Mouse (Mus musculus) heart, embryonic 15.5 days (tissue): ENCODE data around the gene Fam216b. TPM values are rescaled to one million over a fixed set of nuclear protein-coding genes. Genes with fewer than 3 reads are reported as not detected.

Source experiments
- ATAC-seq: fragments of 200-750 bp; cut with Nextera tagmentation; replicated peaks from 2 replicates; pipeline ENCODE4 v1.8.0; 2017; ENCODE audit warnings: low read depth, moderate TSS enrichment; ENCODE audit not compliant: insufficient number of reproducible peaks, insufficient read depth, low FRiP score
- H3K27ac ChIP-seq: fragments of 300-500 bp; sonication (generic); 2 replicates; pipeline ENCODE4 v1.5.1; 2015; ENCODE audit warnings: mild to moderate bottlenecking, inconsistent platforms
- H3K27me3 ChIP-seq: fragments of 300-500 bp; sonication (generic); 2 replicates; pipeline ENCODE4 v1.6.1; 2015; ENCODE audit warnings: inconsistent platforms
- H3K36me3 ChIP-seq: fragments of 300-500 bp; sonication (generic); 2 replicates; pipeline ENCODE4 v1.6.1; 2015; ENCODE audit warnings: mild to moderate bottlenecking, inconsistent platforms
- H3K4me1 ChIP-seq: fragments of 300-500 bp; sonication (generic); replicated peaks from 2 replicates; pipeline ENCODE4 v1.6.1; 2015; ENCODE audit warnings: inconsistent platforms
- H3K4me2 ChIP-seq: fragments of 300-500 bp; sonication (generic); 2 replicates; pipeline ENCODE4 v1.6.1; 2015; ENCODE audit warnings: inconsistent platforms, mild to moderate bottlenecking, moderate library complexity
- H3K4me3 ChIP-seq: fragments of 300-500 bp; sonication (generic); 2 replicates; pipeline ENCODE4 v1.5.1; 2015; ENCODE audit warnings: mild to moderate bottlenecking, inconsistent platforms
- H3K9ac ChIP-seq: fragments of 300-500 bp; sonication (generic); 2 replicates; pipeline ENCODE4 v1.6.1; 2015; ENCODE audit warnings: mild to moderate bottlenecking, inconsistent platforms
- H3K9me3 ChIP-seq: fragments of 300-500 bp; sonication (generic); replicated peaks from 2 replicates; pipeline ENCODE4 v1.6.1; 2016; ENCODE audit warnings: inconsistent platforms
- WGBS: fragments of 180-500 bp; shearing (Covaris S2); methylation state at CpG from one replicate; pipeline ENCODE4 v1.1.7; 2015; ENCODE audit warnings: mixed read lengths; 5-methylcytosine and 5-hydroxymethylcytosine counted together
- polyA plus RNA-seq: library from polyadenylated mRNA; unstranded; fragments of >200 nt; fragmentation: Nextera tagmentation; extraction: Ambion mirVana; gene quantifications from 2 replicates; pipeline ENCODE4 v1.2.1, GENCODE M21; 2015

The Fam216b gene
- 0.13 TPM in 2 replicates for polyA plus RNA-seq

DNA sequence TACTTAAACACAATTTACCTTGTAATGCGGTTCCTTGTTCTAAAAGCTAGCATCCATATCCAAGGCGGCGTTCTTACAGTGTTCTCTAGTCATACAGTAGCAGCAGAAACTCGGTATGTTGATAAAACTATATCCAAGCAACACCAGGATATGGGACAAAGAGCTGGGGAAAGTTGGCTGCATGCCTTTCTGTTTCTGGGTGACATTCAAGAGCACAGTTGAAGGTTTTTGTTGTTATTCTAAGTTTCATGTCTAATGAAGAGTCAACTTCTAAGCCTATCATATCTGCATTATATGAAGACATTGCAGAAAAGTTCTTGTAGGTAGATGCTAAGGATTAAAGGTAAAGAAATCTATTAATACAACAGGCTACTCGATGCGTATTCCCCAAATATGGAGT, at the start of gene Fam216b:
TSS of gene Fam216b (minus strand) at position 101 of the 400 bp plus-strand sequence.
- Histone ChIP-seq H3K4me2 (no peak within 1 kb of the TSS), H3K36me3 (no peaks in the 10 kb centered on the region), H3K9me3 (no peaks in the 10 kb centered on the region), H3K27me3 (no peaks in the 10 kb centered on the region), H3K27ac (no peak within 1 kb of the TSS), H3K9ac (no peak within 1 kb of the TSS), H3K4me3 (no peak within 1 kb of the TSS), H3K4me1 (peaks cover 4% of the 10 kb centered on the region; the same call in 1 of the 2 replicates)
- no peak for ATAC-seq
- WGBS, result 69% methylated on average over 6 of the region's 6 CpGs

DNA sequence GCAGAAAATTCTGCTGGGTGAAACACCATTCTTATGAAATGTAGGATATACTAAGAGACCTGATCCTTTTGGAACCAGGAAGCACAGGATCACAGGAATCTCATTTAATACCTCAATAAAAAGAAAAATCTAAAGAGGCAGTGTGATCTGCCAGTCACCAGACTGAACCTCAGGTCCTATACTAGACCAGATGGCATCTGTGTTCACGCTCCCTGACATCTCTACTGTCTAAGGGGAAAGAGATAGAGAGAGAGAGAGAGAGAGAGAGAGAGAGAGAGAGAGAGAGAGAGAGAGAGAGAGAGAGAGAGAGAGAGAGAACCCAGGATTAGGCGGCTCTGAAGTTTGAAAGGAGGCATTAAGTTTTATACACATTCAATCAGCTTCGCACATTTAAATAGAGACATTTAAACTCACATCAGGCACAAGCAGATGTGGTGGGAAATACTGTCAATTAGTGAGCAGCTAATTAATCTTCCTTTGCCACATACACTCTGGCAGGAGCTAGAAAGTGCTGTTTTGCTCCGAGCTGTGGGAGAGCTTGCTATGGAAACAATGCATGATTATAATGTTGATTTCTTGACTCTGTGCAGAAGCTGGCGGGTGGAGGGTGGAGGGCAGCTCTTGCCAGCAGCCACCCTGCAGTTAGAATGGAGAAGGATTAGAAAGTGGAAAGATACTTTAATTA, 43.7 kb upstream of the Fam216b start:
- Histone ChIP-seq H3K36me3 (no peaks in the 10 kb centered on the region), H3K4me3 (no peak overlapping the region), H3K9ac (no peak overlapping the region), H3K4me1 (no peaks in the 10 kb centered on the region), H3K9me3 (peaks cover 4% of the 10 kb centered on the region; the same call in 1 of the 2 replicates), H3K27me3 (no peaks in the 10 kb centered on the region), H3K27ac (no peak overlapping the region), H3K4me2 (no peak overlapping the region)
- 56% methylated on average over 5 of the region's 5 CpGs for WGBS
- ATAC-seq, result no peak

DNA sequence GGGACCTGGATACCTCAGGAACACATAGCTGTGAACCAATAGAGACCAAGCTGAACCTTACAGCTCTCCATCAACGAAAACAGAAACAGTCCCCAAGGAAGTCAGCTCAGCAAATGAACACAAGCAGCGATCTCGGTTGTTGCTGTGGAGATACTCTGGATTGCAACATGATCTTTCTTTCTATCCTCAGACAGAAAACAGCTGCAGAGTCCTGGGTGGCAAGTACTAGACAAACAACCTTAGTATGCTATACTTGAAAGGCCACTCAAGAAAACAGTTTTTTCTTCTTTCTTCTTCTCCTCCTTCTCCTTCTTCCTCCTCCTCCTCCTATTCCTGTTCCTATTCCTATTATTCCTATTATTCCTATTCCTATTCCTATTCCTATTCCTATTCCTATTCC, 37.9 kb upstream of the Fam216b start:
- Histone ChIP-seq H3K27ac (no peak overlapping the region), H3K4me2 (no peak overlapping the region), H3K27me3 (no peaks in the 10 kb centered on the region), H3K4me1 (no peaks in the 10 kb centered on the region), H3K9me3 (no peaks in the 10 kb centered on the region), H3K36me3 (no peaks in the 10 kb centered on the region), H3K9ac (no peak overlapping the region), H3K4me3 (no peak overlapping the region)
- ATAC-seq, result no peak
- 53% methylated on average over 3 of the region's 3 CpGs for WGBS

DNA sequence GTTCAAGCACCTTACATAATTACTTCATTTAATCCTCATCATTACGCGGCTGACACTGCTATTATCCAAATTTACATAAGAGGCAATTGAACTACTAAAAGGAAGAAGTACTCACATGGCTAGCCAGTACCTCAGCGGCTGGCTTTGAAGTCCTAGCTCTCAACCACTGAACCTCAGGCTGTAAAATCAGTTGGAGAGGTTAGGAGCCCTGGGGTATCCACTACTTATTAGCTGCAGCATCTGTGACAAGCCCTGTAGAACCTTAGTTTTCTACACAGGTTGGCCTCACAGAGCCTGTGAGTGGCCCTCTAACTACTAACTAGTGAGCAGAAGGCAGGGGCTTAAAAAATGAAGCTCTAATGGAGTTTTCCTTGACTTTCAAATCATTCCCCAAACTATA, 31.5 kb upstream of the Fam216b start:
- Histone ChIP-seq H3K27me3 (no peaks in the 10 kb centered on the region), H3K4me1 (peaks cover 15% of the 10 kb centered on the region), H3K9me3 (no peaks in the 10 kb centered on the region), H3K4me3 (no peak overlapping the region), H3K9ac (no peak overlapping the region), H3K27ac (no peak overlapping the region), H3K4me2 (no peak overlapping the region), H3K36me3 (no peaks in the 10 kb centered on the region)
- ATAC-seq, result no peak
- 60% methylated on average over 3 of the region's 3 CpGs for WGBS

DNA sequence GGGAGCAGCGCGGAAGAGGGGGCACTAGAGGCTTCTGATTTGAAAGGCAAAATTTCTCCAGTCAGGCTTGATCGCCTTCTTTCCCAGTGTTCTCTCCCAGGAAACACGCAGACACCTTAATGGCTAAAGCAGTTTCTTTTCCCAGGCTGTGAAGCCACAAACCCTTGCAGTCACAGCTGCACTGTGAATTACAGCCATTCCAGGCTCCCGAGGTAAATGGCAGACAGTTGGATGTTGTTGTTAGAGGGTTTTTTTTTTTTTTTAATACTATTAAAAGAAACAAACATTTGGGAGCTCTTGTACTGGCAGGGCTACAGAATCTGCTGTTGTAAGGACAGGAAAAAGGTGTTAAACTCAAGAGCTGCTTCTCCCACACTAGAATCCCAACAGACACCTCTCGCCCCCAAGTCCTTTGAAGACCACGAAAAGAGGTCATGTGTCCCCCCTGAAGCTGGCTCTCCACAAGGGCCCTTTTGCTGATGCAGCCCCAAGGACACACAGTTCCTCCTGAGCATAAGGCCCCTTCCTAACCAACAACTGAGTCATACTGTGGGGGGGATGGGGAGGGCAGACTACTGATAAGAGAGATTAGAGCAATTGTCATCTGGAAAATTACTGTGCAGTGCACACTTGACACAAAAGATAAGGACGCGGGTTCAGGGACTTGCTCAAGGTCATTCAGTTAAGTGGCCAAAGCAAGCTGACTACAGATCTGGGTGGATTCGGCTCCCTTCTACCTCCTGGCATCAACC, 30.8 kb upstream of the Fam216b start:
- WGBS, result 46% methylated on average over 10 of the region's 10 CpGs
- H3K9me3 ChIP-seq, result no peaks in the 10 kb centered on the region
- no peak overlapping the region for H3K4me2 ChIP-seq
- no peaks in the 10 kb centered on the region for H3K27me3 ChIP-seq
- no peak overlapping the region for H3K27ac ChIP-seq
- ATAC-seq, result no peak
- H3K9ac ChIP-seq, result no peak overlapping the region
- no peaks in the 10 kb centered on the region for H3K36me3 ChIP-seq
- no peak overlapping the region for H3K4me3 ChIP-seq
- H3K4me1 ChIP-seq, result peaks cover 15% of the 10 kb centered on the region

DNA sequence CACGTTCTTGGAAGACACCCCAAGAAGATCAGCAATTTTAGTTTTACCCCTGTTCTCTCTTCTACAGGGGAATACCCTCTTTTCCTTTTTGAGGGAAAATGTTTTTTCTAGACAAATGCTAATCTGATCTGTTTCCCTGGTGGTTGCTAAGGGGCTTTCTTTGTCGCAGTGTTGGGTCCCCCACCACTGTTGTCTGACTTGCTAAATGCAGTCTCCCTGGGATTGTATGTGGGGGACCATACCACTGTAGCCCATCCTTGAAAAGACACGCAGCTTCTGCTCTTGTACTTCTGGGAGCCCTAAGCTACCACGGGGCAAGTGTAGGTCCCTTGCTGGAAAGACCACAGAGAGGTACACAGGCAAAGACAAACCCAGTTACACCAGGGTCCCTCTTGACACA, 28.9 kb upstream of the Fam216b start:
- Histone ChIP-seq H3K36me3 (no peaks in the 10 kb centered on the region), H3K4me3 (no peak overlapping the region), H3K27ac (no peak overlapping the region), H3K4me2 (no peak overlapping the region), H3K9ac (no peak overlapping the region), H3K9me3 (no peaks in the 10 kb centered on the region), H3K27me3 (no peaks in the 10 kb centered on the region), H3K4me1 (peaks cover 15% of the 10 kb centered on the region)
- ATAC-seq, result no peak
- WGBS, result 86% methylated on average over 4 of the region's 4 CpGs

DNA sequence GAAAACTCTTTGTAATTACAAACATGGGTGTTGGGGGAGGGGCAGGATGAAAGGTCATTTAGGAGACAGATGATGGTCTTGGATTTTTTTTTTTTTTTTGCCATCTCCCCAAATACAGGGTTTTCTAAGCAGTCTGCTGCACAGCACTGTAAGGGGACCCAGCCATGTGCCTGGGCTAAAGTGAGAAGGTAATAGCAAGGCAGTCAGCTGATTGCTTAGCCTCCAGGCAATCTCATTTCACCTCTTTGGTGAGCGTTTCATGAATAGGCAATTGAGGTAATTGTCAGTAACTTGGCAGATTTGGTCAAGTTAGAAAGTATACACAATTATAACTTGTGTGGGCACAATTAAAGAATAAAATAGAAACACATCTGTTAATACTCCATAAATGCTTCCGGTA, 28.5 kb upstream of the Fam216b start:
- Histone ChIP-seq H3K27ac (no peak overlapping the region), H3K4me3 (no peak overlapping the region), H3K27me3 (no peaks in the 10 kb centered on the region), H3K9ac (no peak overlapping the region), H3K36me3 (no peaks in the 10 kb centered on the region), H3K4me1 (peaks cover 15% of the 10 kb centered on the region), H3K4me2 (no peak overlapping the region), H3K9me3 (no peaks in the 10 kb centered on the region)
- ATAC-seq, result no peak
- 76% methylated on average over 2 of the region's 2 CpGs for WGBS

DNA sequence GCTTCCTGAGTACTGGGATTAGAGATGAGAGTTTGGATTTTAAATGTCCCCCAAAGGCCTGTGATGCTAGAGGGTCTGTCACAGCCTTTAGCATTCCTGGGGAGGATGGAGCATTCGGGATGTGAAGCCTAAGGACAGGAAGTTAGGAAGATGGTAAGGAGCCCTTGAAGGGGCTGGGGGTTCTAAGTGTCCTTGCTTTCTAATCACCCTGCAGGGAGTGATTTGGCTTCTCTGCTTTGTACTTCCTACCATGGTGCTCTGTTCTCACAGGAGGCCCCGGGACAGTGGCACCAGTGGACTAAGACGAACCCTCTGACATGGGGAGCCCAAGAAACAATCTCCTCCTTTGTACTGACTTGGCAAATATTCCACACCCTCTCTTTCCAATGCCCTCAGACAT, 23.7 kb upstream of the Fam216b start:
- ATAC-seq, result no peak
- Histone ChIP-seq H3K27ac (no peak overlapping the region), H3K9ac (no peak overlapping the region), H3K27me3 (no peaks in the 10 kb centered on the region), H3K9me3 (no peaks in the 10 kb centered on the region), H3K4me2 (no peak overlapping the region), H3K4me3 (no peak overlapping the region), H3K36me3 (no peaks in the 10 kb centered on the region), H3K4me1 (no peaks in the 10 kb centered on the region)
- 70% methylated on average over 3 of the region's 3 CpGs for WGBS

DNA sequence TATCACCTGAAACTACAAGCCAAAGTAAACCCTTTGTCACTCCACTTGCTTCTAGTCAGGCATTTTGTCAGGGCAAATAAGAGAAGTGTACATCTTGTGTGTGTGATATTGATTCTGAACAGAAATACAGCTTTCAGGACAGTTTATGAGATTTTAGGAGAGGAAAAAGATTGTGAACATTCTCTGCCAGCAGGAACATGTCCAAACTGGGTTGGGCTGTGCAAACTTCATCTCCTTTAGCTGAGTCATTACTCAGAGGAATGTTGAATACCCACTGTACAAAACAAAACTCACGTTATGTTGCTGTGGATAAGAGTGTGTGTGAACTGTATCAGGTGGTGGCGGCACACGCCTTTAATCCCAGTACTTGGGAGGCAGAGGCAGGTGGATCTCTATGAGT, 22.1 kb upstream of the Fam216b start:
- H3K9ac ChIP-seq, result no peak overlapping the region
- H3K27ac ChIP-seq, result no peak overlapping the region
- H3K4me2 ChIP-seq, result no peak overlapping the region
- 81% methylated on average over 3 of the region's 3 CpGs for WGBS
- no peaks in the 10 kb centered on the region for H3K27me3 ChIP-seq
- H3K9me3 ChIP-seq, result no peaks in the 10 kb centered on the region
- H3K4me1 ChIP-seq, result no peaks in the 10 kb centered on the region
- no peak overlapping the region for H3K4me3 ChIP-seq
- ATAC-seq, result no peak
- no peaks in the 10 kb centered on the region for H3K36me3 ChIP-seq

DNA sequence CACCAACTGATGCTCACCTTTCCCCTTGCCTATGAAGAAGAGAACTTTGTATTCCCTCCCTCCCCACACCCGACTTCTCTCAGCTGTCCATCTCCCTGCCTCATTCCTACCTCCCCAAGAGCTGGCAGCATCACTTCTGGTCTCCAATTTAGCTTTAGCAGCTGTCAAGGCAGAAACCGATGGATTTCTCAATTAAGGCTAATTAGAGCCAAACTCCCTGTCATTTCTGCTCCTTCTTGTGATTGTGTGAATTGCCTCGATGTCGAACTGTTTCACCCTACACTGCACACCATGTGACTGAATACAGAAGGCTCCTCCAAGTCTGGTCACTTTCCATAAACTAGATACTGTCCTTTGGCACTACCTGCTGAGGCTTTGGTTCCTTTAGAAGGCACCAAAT, 20.6 kb upstream of the Fam216b start:
- WGBS, result 71% methylated on average over 4 of the region's 4 CpGs
- Histone ChIP-seq H3K4me1 (no peaks in the 10 kb centered on the region), H3K4me3 (no peak overlapping the region), H3K9ac (no peak overlapping the region), H3K4me2 (no peak overlapping the region), H3K36me3 (no peaks in the 10 kb centered on the region), H3K27me3 (no peaks in the 10 kb centered on the region), H3K9me3 (no peaks in the 10 kb centered on the region), H3K27ac (no peak overlapping the region)
- no peak for ATAC-seq

DNA sequence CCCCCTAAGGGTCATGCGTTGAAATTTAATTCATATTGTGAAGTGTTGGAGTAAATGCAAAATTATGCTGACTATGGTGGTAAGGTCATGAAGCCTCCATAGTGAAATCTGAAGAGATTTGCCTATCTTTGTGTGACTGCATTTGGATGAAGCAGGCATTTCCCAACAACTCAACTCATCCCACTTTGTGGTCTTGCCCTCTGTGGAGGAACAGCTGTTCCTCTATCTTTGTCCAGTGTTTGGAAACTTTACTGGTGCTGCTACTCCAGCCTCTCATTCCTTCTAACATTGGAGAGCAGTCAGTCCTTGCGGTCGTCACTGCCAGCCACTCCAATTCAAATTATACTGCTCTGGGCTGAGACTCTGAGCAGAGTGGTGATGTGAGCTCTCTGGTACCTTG, 19.6 kb upstream of the Fam216b start:
- Histone ChIP-seq H3K4me1 (no peaks in the 10 kb centered on the region), H3K27me3 (no peaks in the 10 kb centered on the region), H3K9me3 (no peaks in the 10 kb centered on the region), H3K4me3 (no peak overlapping the region), H3K36me3 (no peaks in the 10 kb centered on the region), H3K27ac (no peak overlapping the region), H3K4me2 (no peak overlapping the region), H3K9ac (no peak overlapping the region)
- 67% methylated on average over 3 of the region's 3 CpGs for WGBS
- ATAC-seq, result no peak

DNA sequence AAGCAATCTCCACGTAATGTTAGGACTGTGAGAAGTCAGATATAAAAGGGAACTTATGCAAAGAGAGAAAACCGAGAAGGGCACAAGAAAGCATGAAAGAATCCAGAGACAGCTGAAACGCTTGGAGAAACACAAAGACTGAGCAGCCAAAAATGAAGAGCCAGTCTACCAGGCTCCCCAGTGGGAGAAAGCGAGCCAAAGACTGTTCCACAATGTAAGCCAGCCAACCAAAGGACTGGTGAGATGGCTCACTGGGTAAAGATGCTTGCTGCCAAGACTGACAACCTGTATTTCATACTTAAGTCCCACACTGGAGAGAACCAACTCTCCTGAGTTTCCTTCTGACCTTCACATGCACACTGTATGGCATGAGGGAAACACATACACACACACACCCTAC, 784 bp upstream of the Fam216b start:
- 71% methylated on average over 4 of the region's 4 CpGs for WGBS
- no peak for ATAC-seq

More for the DNA sequence above, 784 bp upstream of the Fam216b start:
- Histone ChIP-seq H3K4me2 (no peak overlapping the region), H3K9me3 (no peaks in the 10 kb centered on the region), H3K27ac (no peak overlapping the region), H3K9ac (no peak overlapping the region), H3K36me3 (no peaks in the 10 kb centered on the region), H3K4me3 (no peak overlapping the region), H3K27me3 (no peaks in the 10 kb centered on the region), H3K4me1 (peaks cover 4% of the 10 kb centered on the region; the same call in 1 of the 2 replicates)
